Mouse (Mus musculus) ES-Bruce4 (cell line): ENCODE data around the gene Pde8a. TPM values are rescaled to one million over a fixed set of nuclear protein-coding genes. Genes with fewer than 3 reads are reported as not detected.

Experiments used
- H3K27ac ChIP-seq: 2 replicates; pipeline ENCODE4 v1.5.1; 2012; ENCODE audit warnings: low read length, inconsistent platforms; ENCODE audit not compliant: insufficient read depth
- H3K27me3 ChIP-seq: 2 replicates; pipeline ENCODE4 v1.6.1; 2012; ENCODE audit warnings: mild to moderate bottlenecking, low read length, inconsistent platforms; ENCODE audit not compliant: control insufficient read depth, poor library complexity, insufficient read depth, severe bottlenecking
- H3K36me3 ChIP-seq: 2 replicates; pipeline ENCODE4 v1.6.1; 2012; ENCODE audit warnings: inconsistent platforms, mild to moderate bottlenecking, low read length, moderate library complexity; ENCODE audit not compliant: control insufficient read depth, poor library complexity, insufficient read depth, severe bottlenecking
- H3K4me1 ChIP-seq: one replicate; pipeline ENCODE4 v1.8.1; 2011; ENCODE audit warnings: low read length; ENCODE audit not compliant: control insufficient read depth, insufficient read depth
- H3K4me3 ChIP-seq: 2 replicates; pipeline ENCODE4 v1.5.1; 2011; ENCODE audit warnings: low read depth, mild to moderate bottlenecking, low read length
- H3K9ac ChIP-seq: 2 replicates; pipeline ENCODE4 v1.6.1; 2012; ENCODE audit warnings: low read depth, mild to moderate bottlenecking, inconsistent platforms; ENCODE audit not compliant: poor library complexity, severe bottlenecking
- H3K9me3 ChIP-seq: replicated peaks from 2 replicates; pipeline ENCODE4 v1.6.1; 2012; ENCODE audit warnings: mild to moderate bottlenecking, low read length, inconsistent platforms; ENCODE audit not compliant: control insufficient read depth, poor library complexity, insufficient read depth, severe bottlenecking
- CTCF ChIP-seq: IDR thresholded peaks from one replicate; pipeline ENCODE4 v1.8.1; 2011; ENCODE audit warnings: low read depth, low read length
- EP300 ChIP-seq: IDR thresholded peaks from 2 replicates; pipeline ENCODE4 v1.6.1; 2011; ENCODE audit warnings: low read depth, low read length; ENCODE audit not compliant: insufficient read depth
- POLR2A ChIP-seq: IDR thresholded peaks from one replicate; pipeline ENCODE4 v1.8.1; 2011; ENCODE audit warnings: low read length; ENCODE audit not compliant: insufficient read depth
- polyA plus RNA-seq: library from polyadenylated mRNA; stranded (reverse); fragments of >200 nt; gene quantifications from 2 replicates; pipeline ENCODE4 v1.2.4, GENCODE M21; 2011; ENCODE audit warnings: low read depth; ENCODE audit not compliant: missing spikeins, insufficient read depth, insufficient read length

Gene Pde8a
- polyA plus RNA-seq, 1 experiment: 7.4 TPM

GRCm38 (mm10) chr7:81250601-81251000 lies 37.2 kb downstream of the Pde8a start:
- Histone ChIP-seq H3K9ac (no peak overlapping the region), H3K36me3 (no peaks in the 10 kb centered on the region), H3K27ac (no peak overlapping the region), H3K4me3 (no peak overlapping the region), H3K27me3 (no peaks in the 10 kb centered on the region), H3K9me3 (no peaks in the 10 kb centered on the region), H3K4me1 (no peaks in the 10 kb centered on the region)
- TF ChIP-seq POLR2A (no peak), CTCF (no peak), EP300 (no peak)

- no peak overlapping the region for H3K4me3 ChIP-seq
- H3K27me3 ChIP-seq: no peaks in the 10 kb centered on the region
- no peak overlapping the region for H3K27ac ChIP-seq
- no peaks in the 10 kb centered on the region for H3K4me1 ChIP-seq
- no peaks in the 10 kb centered on the region for H3K9me3 ChIP-seq
- H3K9ac ChIP-seq: no peak overlapping the region
- no peaks in the 10 kb centered on the region for H3K36me3 ChIP-seq
- no peak for TF ChIP-seq POLR2A
- no peak for TF ChIP-seq CTCF
- TF ChIP-seq EP300: no peak
Observed at GRCm38 (mm10) chr7:81251521-81251920, 38.1 kb downstream of the Pde8a start.

- Histone ChIP-seq H3K27ac (no peak overlapping the region), H3K4me1 (no peaks in the 10 kb centered on the region), H3K9me3 (no peaks in the 10 kb centered on the region), H3K4me3 (no peak overlapping the region), H3K27me3 (no peaks in the 10 kb centered on the region), H3K36me3 (no peaks in the 10 kb centered on the region), H3K9ac (no peak overlapping the region)
- TF ChIP-seq CTCF (no peak), EP300 (no peak), POLR2A (no peak)
Observed at GRCm38 (mm10) chr7:81253317-81253716, 39.9 kb downstream of the Pde8a start.

- no peak overlapping the region for H3K9ac ChIP-seq
- no peak overlapping the region for H3K4me3 ChIP-seq
- no peak overlapping the region for H3K27ac ChIP-seq
- no peaks in the 10 kb centered on the region for H3K4me1 ChIP-seq
- no peaks in the 10 kb centered on the region for H3K36me3 ChIP-seq
- no peak for TF ChIP-seq CTCF
- no peak for TF ChIP-seq EP300
- no peak for TF ChIP-seq POLR2A
- H3K9me3 ChIP-seq: no peaks in the 10 kb centered on the region
- no peaks in the 10 kb centered on the region for H3K27me3 ChIP-seq
Observed at GRCm38 (mm10) chr7:81254579-81254978, 41.2 kb downstream of the Pde8a start.

DNA sequence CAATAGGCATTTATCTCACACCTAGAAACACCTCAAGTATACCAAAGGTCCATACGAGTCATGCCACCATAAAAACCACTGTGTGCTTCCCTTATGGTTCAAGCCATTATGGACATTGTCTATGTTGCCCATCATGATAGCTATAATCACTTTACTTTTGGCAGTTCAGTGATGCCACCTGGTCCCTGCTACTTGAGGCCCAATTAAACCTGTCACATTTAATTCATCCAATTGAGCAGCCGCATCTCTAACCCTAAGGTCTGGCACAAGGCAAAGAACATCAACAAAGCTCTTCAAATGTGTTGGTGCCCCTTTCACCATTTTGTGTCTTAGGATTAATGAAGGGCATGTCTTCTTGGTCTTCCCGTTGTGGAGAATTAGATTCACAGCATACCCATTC lies 42.1 kb downstream of the Pde8a start:
- H3K4me1 ChIP-seq: no peaks in the 10 kb centered on the region

DNA sequence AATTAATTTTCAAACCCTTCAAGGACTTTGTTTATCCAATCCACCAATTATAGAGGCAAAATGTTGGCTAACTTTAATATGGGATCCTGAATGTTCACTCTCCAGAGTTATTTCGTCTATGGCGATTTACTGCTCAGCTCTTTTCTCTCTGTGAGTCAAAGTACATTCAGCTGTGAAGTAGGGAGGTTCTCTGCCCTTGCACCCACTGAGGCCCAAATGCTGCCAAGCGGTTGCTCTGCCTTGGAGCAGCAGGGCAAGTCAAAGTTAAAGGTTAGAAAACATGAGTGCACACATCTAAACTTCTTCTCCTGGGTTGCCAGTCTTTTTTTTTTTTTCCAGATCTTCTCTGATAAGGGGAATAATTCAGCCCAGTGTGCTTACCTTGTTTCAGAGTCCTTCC lies 43.4 kb downstream of the Pde8a start:
- no peaks in the 10 kb centered on the region for H3K9me3 ChIP-seq
- H3K9ac ChIP-seq: no peak overlapping the region
- no peak overlapping the region for H3K27ac ChIP-seq
- no peaks in the 10 kb centered on the region for H3K36me3 ChIP-seq
- H3K27me3 ChIP-seq: no peaks in the 10 kb centered on the region
- no peaks in the 10 kb centered on the region for H3K4me1 ChIP-seq
- H3K4me3 ChIP-seq: no peak overlapping the region
- TF ChIP-seq EP300: no peak
- no peak for TF ChIP-seq CTCF
- TF ChIP-seq POLR2A: no peak

More for the DNA sequence above, 42.1 kb downstream of the Pde8a start:
- Histone ChIP-seq H3K9ac (no peak overlapping the region), H3K9me3 (no peaks in the 10 kb centered on the region), H3K27me3 (no peaks in the 10 kb centered on the region), H3K36me3 (no peaks in the 10 kb centered on the region), H3K27ac (no peak overlapping the region), H3K4me3 (no peak overlapping the region)
- TF ChIP-seq CTCF (no peak), EP300 (no peak), POLR2A (no peak)
